23 mouse cellular contexts compared by ENCODE assay signal in the genomic region with DNA sequence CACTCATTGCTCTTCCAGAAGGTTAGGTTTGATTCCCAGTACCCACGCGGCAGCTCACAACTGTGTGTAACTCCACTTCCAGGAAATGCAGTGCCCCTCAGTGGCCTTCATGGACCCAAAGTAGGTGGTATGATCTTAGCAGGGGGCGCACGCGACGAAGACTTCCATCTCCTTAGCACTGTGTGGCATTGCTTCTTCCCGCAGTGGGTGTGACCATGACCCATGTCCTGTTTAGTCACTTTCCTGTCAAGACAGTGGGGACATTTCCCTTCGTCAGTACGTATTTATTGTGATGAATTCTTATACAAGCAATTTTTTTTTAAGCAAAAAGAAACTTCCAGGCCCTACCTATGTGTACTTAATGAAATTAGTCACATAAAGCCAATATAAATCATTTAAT.
DNase-seq lines count a peak whose midpoint lies in the region; ATAC-seq lines count a peak whose summit lies in the region.
"Had no signal": no experiment of that assay in that cellular context is flagged by ENCODE, and none has a peak within 500 bp of the region (broad histone marks: within the 10 kb centered on the region; RNA-seq: fewer than 3 reads in every experiment).

No protein-coding gene starts in this region.

- no peaks in the 10 kb centered on the region for H3K27me3 ChIP-seq in heart, embryonic 14.5 days (ENCODE audit: control insufficient read depth, insufficient read depth, low read length)
- peaks cover 2% of the 10 kb centered on the region for H3K27me3 ChIP-seq in megakaryocyte, embryonic 14.5 days (replicated peaks)
- H3K27me3 ChIP-seq: embryonic facial prominence, embryonic 12.5 days; hindbrain, embryonic 12.5 days; liver, embryonic 15.5 days had no signal

- H3K9me3 ChIP-seq in heart, embryonic 14.5 days (ENCODE audit: control insufficient read depth, low read length), result no peaks in the 10 kb centered on the region
- H3K9me3 ChIP-seq in megakaryocyte, embryonic 14.5 days, result no peaks in the 10 kb centered on the region
- H3K9me3 ChIP-seq: embryonic facial prominence, embryonic 12.5 days; hindbrain, embryonic 12.5 days; limb, embryonic 10.5 days; liver, embryonic 15.5 days had no signal

- H3K4me1 ChIP-seq in heart, embryonic 14.5 days (ENCODE audit: control insufficient read depth in 2 of 2, insufficient read depth in 2 of 2, low read length in 2 of 2), result no peaks in the 10 kb centered on the region; a peak in 1 of 4 replicates
- peaks cover 9% of the 10 kb centered on the region; the same call in 1 of the 2 replicates for H3K4me1 ChIP-seq in megakaryocyte, embryonic 14.5 days
- H3K4me1 ChIP-seq: liver, embryonic 15.5 days had no signal

- H3K9ac ChIP-seq in heart, embryonic 14.5 days (ENCODE audit: low read length), result no peak overlapping the region
- H3K9ac ChIP-seq: embryonic facial prominence, embryonic 12.5 days; hindbrain, embryonic 12.5 days; liver, embryonic 15.5 days had no signal

- peak overlapping the region; percentile 49 to 56; a peak in 1 of 4 replicates for H3K27ac ChIP-seq in heart, embryonic 14.5 days (replicated peaks in 1 of 2; ENCODE audit: control insufficient read depth in 1 of 2, insufficient read depth in 1 of 2, low read depth in 2 of 2, low read length in 2 of 2)
- H3K27ac ChIP-seq: embryonic facial prominence, embryonic 12.5 days; limb, embryonic 10.5 days; liver, embryonic 15.5 days; macrophage had no signal

- WGBS in heart, embryonic 14.5 days, result 74% methylated on average over 9 of the region's 9 CpGs

- peaks cover 80% of the 10 kb centered on the region for H3K36me3 ChIP-seq in heart, embryonic 14.5 days (ENCODE audit: control insufficient read depth, insufficient read depth, low read length)
- H3K36me3 ChIP-seq in megakaryocyte, embryonic 14.5 days (replicated peaks; ENCODE audit: low read length), result no peaks in the 10 kb centered on the region
- H3K36me3 ChIP-seq: liver, embryonic 15.5 days had no signal

- H3K4me3 ChIP-seq in heart, embryonic 14.5 days (ENCODE audit: control insufficient read depth in 1 of 2, insufficient read depth in 1 of 2, low read depth in 1 of 2, low read length in 2 of 2), result no peak overlapping the region
- H3K4me3 ChIP-seq in megakaryocyte, embryonic 14.5 days (replicated peaks), result peak overlapping the region; percentile 62
- H3K4me3 ChIP-seq: embryonic facial prominence, embryonic 12.5 days; hindbrain, embryonic 12.5 days; limb, embryonic 10.5 days; liver, embryonic 15.5 days had no signal

- DNase-seq in heart, adult 8-10 months (ENCODE audit: low spot score), result no peak
- DNase-seq in lung, postnatal 10 days, result peak; percentile 62
- no peak for DNase-seq in right cerebral cortex, postnatal 10 days (ENCODE audit: low spot score in 2 of 2)
- no peak for DNase-seq in thymus, adult 18-20 months
- DNase-seq: adrenal gland, adult 8-10 months; cerebellum, adult 2 months; cerebellum, postnatal 25 days; kidney, adult 11 months; layer of hippocampus, adult 9-11 months; liver; right cerebral cortex, adult 18-20 months; thymus, adult 2 months; thymus, postnatal 4 days had no signal

- ATAC-seq in heart, embryonic 14.5 days (ENCODE audit: insufficient number of reproducible peaks, insufficient read depth, low FRiP score, low read depth), result no peak
- ATAC-seq in megakaryocyte, adult 5-6 weeks (ENCODE audit: poor library complexity, severe bottlenecking), result no peak
- ATAC-seq: activated CD4-positive, CD25-positive, alpha-beta regulatory T cell, adult 4 months had no signal

- H3K4me2 ChIP-seq in heart, embryonic 14.5 days (ENCODE audit: low read length), result no peak overlapping the region
- H3K4me2 ChIP-seq: embryonic facial prominence, embryonic 12.5 days; hindbrain, embryonic 12.5 days; liver, embryonic 15.5 days; midbrain, embryonic 11.5 days had no signal
